Mouse (Mus musculus): ENCODE results near the gene Acvr1c. TPM values are rescaled to one million over a fixed set of nuclear protein-coding genes. Genes with fewer than 3 reads are reported as not detected.

Acvr1c gene
- polyA plus RNA-seq (2012; ENCODE audit: insufficient read depth, insufficient read length, missing spikeins): 0.25 TPM in 1 of 2 replicates, not detected in the other

DNA sequence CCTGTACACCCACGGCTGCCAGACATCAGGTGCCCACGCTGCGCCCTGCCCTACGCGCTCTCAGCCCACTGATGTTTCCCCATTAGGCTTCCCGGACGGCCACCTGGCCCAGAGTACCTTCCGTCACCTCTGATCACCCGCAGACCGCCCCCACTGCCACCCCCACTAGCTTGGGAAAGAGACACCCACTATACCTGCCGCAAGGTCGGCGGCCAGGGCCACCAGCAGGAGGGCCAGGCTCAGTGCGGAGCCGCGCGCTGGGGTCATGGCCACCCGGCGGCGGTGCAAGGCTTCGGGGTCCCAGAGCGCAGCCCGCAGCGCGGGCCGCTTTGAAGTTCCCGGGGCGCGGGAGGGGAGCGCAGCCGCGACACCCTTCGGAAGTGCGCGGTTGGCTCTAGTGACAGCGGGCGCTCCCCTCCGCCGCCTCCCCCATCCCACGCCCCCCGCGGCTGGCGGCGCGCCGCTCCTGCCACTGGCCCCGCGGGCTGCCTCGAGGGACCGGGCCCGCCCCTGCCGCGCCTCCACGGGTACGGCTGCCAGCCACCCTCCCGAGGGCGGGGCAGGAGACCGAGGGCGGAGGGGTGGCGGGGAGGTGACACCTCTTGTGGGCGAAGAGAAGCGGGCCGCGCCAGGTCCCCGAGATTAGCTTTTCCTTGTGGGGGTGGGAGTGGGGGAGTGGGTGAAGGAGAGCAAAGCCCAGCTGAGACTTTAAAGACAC is at the start of gene Acvr1c:
Gene Acvr1c, minus strand, starts transcription at position 482 of the 718 bp plus-strand sequence.
- H3K4me1 ChIP-seq (ENCODE audit: control insufficient read depth, insufficient read depth, low read length): 0 out of 2 replicates have a peak, but pooled peaks cover 2% of the 10 kb centered on the region
- peak within 1 kb of the TSS; percentile 17 for H3K4me3 ChIP-seq (ENCODE audit: insufficient read depth, low read length)
- H3K27ac ChIP-seq (ENCODE audit: insufficient read depth, low read depth, low read length): no peak within 1 kb of the TSS
- TF ChIP-seq CTCF (IDR thresholded peaks at IDR 0.05; ENCODE audit: low read depth, low read length) (no peak), POLR2A (IDR thresholded peaks at IDR 0.05; ENCODE audit: borderline replicate concordance, low read depth, low read length) (no peak)

- Histone ChIP-seq H3K4me3 (ENCODE audit: insufficient read depth, low read length) (no peak overlapping the region), H3K4me1 (ENCODE audit: control insufficient read depth, insufficient read depth, low read length) (no peaks in the 10 kb centered on the region), H3K27ac (ENCODE audit: insufficient read depth, low read depth, low read length) (no peak overlapping the region)
- TF ChIP-seq CTCF (IDR thresholded peaks at IDR 0.05; ENCODE audit: low read depth, low read length): no peak
- no peak for TF ChIP-seq POLR2A (IDR thresholded peaks at IDR 0.05; ENCODE audit: borderline replicate concordance, low read depth, low read length)
Observed at GRCm38 (mm10) chr2:58403481-58403880, 45.8 kb upstream of the Acvr1c start.

DNA sequence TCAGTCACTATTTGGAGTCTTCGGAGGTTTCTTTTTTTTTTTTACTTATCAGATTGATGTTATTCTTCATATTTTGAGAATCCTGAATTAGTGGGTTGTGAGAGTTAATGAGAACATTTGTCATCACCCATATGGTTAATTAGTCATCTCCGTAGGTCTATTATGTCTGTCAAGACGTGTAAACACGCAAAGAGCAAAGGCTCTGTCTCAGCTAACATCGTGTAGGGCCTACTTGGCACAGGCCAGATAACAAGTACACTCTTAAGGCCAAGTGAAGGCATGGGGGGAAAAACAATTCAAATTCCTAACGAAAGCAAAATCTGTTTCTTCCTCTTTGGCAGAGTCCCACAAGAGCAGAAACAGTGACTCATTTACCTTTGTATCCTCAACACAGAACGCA is 30.9 kb upstream of the Acvr1c start:
- TF ChIP-seq POLR2A (IDR thresholded peaks at IDR 0.05; ENCODE audit: borderline replicate concordance, low read depth, low read length) (no peak), CTCF (IDR thresholded peaks at IDR 0.05; ENCODE audit: low read depth, low read length) (no peak)
- Histone ChIP-seq H3K27ac (ENCODE audit: insufficient read depth, low read depth, low read length) (no peak overlapping the region), H3K4me1 (ENCODE audit: control insufficient read depth, insufficient read depth, low read length) (no peaks in the 10 kb centered on the region), H3K4me3 (ENCODE audit: insufficient read depth, low read length) (no peak overlapping the region)

GRCm38 (mm10) chr2:58380020-58380419 is 22.3 kb upstream of the Acvr1c start:
- Histone ChIP-seq H3K4me1 (ENCODE audit: control insufficient read depth, insufficient read depth, low read length) (no peaks in the 10 kb centered on the region), H3K27ac (ENCODE audit: insufficient read depth, low read depth, low read length) (no peak overlapping the region), H3K4me3 (ENCODE audit: insufficient read depth, low read length) (no peak overlapping the region)
- TF ChIP-seq POLR2A (IDR thresholded peaks at IDR 0.05; ENCODE audit: borderline replicate concordance, low read depth, low read length) (no peak), CTCF (IDR thresholded peaks at IDR 0.05; ENCODE audit: low read depth, low read length) (no peak)

DNA sequence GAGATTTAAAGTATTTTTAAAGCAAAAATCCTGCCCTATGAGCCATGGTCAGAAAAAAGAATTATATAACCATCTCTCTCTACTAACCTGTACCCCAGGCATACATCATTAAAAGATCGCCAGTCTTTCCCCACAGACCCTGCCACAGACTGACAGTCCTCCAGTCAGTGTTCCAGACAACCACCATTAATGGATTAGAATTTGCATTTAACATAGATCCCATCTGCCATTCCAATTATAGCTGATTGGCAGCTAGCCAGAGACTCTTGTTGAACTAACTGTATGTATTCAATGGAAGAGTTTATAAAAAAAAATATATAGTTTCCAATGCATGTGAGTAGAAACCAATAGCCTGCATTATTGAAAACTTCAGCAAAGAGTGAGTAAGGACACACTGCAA is 21.8 kb upstream of the Acvr1c start:
- Histone ChIP-seq H3K4me3 (ENCODE audit: insufficient read depth, low read length) (no peak overlapping the region), H3K4me1 (ENCODE audit: control insufficient read depth, insufficient read depth, low read length) (no peaks in the 10 kb centered on the region), H3K27ac (ENCODE audit: insufficient read depth, low read depth, low read length) (no peak overlapping the region)
- TF ChIP-seq CTCF (IDR thresholded peaks at IDR 0.05; ENCODE audit: low read depth, low read length) (no peak), POLR2A (IDR thresholded peaks at IDR 0.05; ENCODE audit: borderline replicate concordance, low read depth, low read length) (no peak)

DNA sequence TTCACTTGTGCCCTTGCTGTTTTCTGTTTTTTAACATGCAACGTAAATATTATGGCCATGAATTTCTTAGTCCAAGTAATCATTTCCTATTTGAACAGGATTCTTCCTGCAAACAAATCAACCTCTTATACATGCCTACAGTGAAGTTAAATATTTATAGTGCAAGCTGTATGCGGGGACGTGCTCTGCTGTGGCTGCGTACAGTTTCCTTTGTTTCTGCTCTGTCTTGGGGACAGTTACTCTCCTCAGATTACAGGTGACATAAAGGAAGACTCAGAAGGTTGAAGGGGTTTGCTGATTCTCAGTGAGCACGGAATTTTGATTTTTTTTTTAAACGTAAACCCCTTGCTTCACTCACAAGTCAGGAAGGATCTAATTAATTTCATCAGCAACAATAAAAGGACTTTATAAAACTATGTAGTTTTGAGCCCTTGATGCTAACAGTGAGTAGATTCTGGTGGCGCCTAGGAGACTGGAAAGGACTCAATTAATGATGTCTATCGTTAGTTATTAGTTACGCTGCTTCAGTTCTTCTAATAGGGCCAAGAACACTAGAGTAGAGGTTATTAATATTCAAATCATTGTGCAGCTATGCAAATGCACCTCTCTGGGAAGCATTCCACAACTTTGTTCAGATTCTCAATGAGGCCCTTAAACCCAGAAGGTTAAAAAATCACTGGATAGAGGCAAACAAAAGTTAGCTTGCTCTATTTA is 19.9 kb upstream of the Acvr1c start:
- TF ChIP-seq POLR2A (IDR thresholded peaks at IDR 0.05; ENCODE audit: borderline replicate concordance, low read depth, low read length) (no peak), CTCF (IDR thresholded peaks at IDR 0.05; ENCODE audit: low read depth, low read length) (no peak)
- Histone ChIP-seq H3K4me3 (ENCODE audit: insufficient read depth, low read length) (no peak overlapping the region), H3K4me1 (ENCODE audit: control insufficient read depth, insufficient read depth, low read length) (no peaks in the 10 kb centered on the region), H3K27ac (ENCODE audit: insufficient read depth, low read depth, low read length) (no peak overlapping the region)

DNA sequence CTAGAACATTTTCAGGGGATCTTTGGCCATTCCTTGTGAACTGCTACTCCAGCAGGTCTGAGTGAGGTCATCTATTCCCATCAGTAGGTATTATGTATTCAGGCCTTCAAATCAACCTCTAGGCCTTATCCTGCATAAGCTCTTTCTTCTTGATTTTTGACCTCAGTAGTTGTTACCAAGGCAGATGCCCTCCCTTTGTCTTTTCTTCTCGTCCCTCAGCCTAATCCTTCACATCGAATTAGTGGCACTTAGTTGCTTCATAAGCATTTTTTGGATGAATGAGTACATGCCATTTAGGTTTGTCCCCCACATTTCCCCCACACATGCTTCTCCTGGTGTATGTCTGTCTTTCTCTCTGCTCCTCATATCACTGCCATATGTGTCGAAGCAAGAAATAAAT is 8.5 kb upstream of the Acvr1c start:
- H3K4me1 ChIP-seq (ENCODE audit: control insufficient read depth, insufficient read depth, low read length): no peaks in the 10 kb centered on the region
- H3K4me3 ChIP-seq (ENCODE audit: insufficient read depth, low read length): no peak overlapping the region
- TF ChIP-seq POLR2A (IDR thresholded peaks at IDR 0.05; ENCODE audit: borderline replicate concordance, low read depth, low read length) (no peak), CTCF (IDR thresholded peaks at IDR 0.05; ENCODE audit: low read depth, low read length) (no peak)
- H3K27ac ChIP-seq (ENCODE audit: insufficient read depth, low read depth, low read length): no peak overlapping the region

DNA sequence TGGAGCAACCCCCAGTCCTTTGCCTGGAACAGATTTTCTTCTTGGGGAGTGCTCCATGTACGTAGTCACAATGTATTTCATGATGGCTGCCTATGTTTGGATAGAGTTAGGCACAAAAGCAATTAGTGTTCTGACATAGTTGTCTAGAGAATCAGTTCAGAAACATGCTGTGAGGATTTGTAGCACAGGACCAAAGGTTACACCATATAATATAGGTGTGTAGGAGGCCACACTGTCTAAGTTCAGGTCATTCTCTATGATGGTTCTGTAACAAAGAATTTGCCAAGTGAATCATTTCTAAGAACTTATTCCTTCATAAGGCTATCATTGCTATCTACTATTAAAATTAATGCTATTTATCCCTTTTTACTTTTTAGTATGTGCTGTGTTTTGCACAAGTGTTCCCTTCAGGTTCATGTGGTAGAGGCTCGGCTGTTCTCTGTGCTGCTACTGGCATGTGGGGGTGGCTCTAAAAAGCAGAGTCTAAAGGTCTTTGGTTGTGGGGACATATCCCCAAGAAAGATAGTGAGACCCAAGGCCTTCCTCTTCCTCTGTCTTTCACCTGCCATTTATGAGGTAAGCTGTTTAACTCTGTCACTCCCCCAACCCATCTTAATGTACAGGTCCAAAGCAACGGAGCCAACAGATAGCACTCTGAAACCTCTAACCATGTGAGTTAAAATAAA is 3.8 kb upstream of the Acvr1c start:
- no peak overlapping the region for H3K27ac ChIP-seq (ENCODE audit: insufficient read depth, low read depth, low read length)
- TF ChIP-seq CTCF (IDR thresholded peaks at IDR 0.05; ENCODE audit: low read depth, low read length) (no peak), POLR2A (IDR thresholded peaks at IDR 0.05; ENCODE audit: borderline replicate concordance, low read depth, low read length) (no peak)
- H3K4me3 ChIP-seq (ENCODE audit: insufficient read depth, low read length): no peak overlapping the region
- H3K4me1 ChIP-seq (ENCODE audit: control insufficient read depth, insufficient read depth, low read length): 0 out of 2 replicates have a peak, but pooled peaks cover 2% of the 10 kb centered on the region

GRCm38 (mm10) chr2:58358132-58358460 is 401 bp upstream of the Acvr1c start:
- Histone ChIP-seq H3K4me3 (ENCODE audit: insufficient read depth, low read length) (no peak overlapping the region), H3K27ac (ENCODE audit: insufficient read depth, low read depth, low read length) (no peak overlapping the region), H3K4me1 (ENCODE audit: control insufficient read depth, insufficient read depth, low read length) (0 out of 2 replicates have a peak, but pooled peaks cover 2% of the 10 kb centered on the region)
- no peak for TF ChIP-seq POLR2A (IDR thresholded peaks at IDR 0.05; ENCODE audit: borderline replicate concordance, low read depth, low read length)
- TF ChIP-seq CTCF (IDR thresholded peaks at IDR 0.05; ENCODE audit: low read depth, low read length): no peak

DNA sequence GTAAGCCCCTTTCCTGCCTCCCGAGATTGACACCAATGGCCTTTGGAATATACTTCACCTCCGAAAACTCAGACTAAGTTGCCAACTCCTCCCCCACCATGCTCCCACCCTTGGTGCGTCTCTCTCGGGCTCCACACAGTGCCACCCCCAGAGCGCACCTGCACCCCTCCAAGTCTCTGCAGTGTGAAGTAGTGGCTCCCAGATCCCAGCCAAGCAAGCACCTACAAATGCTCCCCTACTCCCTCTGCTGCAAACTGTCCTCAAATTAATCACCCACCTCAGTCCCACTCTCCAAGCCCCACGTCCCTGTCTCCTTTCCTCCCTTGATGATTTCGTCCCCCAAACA is 654 bp downstream of the Acvr1c start:
- peak overlapping the region; percentile 17; the same call in 1 of the 2 replicates for H3K4me3 ChIP-seq (ENCODE audit: insufficient read depth, low read length)
- 0 out of 2 replicates have a peak, but pooled peaks cover 2% of the 10 kb centered on the region for H3K4me1 ChIP-seq (ENCODE audit: control insufficient read depth, insufficient read depth, low read length)
- TF ChIP-seq POLR2A (IDR thresholded peaks at IDR 0.05; ENCODE audit: borderline replicate concordance, low read depth, low read length) (no peak), CTCF (IDR thresholded peaks at IDR 0.05; ENCODE audit: low read depth, low read length) (no peak)
- no peak overlapping the region for H3K27ac ChIP-seq (ENCODE audit: insufficient read depth, low read depth, low read length)

Data from bone marrow macrophage, adult 2 months (primary cell).